Mouse (Mus musculus) spleen, adult 2 months (tissue): ENCODE data around the gene Gprin3. TPM values are rescaled to one million over a fixed set of nuclear protein-coding genes. Genes with fewer than 3 reads are reported as not detected.

Experiments used
- DNase-seq, 2 experiments: peaks; one replicate each; pipeline versions ENCODE4 v3.0.0 to v3.0.0-alpha.2; 2012 to 2021; ENCODE audit warnings: low spot score in 2 of 2, low read depth in 1 of 2
- H3K27ac ChIP-seq: fragments of 200-500 bp; 2 replicates; pipeline ENCODE4 v1.5.1; 2012; ENCODE audit warnings: low read length, inconsistent platforms; ENCODE audit not compliant: insufficient read depth
- H3K27me3 ChIP-seq: fragments of 200-500 bp; 2 replicates; pipeline ENCODE4 v1.6.1; 2012; ENCODE audit warnings: mild to moderate bottlenecking, moderate library complexity, low read length, inconsistent platforms; ENCODE audit not compliant: control insufficient read depth, insufficient read depth
- H3K36me3 ChIP-seq: fragments of 200-500 bp; 2 replicates; pipeline ENCODE4 v1.6.1; 2012; ENCODE audit warnings: mild to moderate bottlenecking, low read length, inconsistent platforms; ENCODE audit not compliant: control insufficient read depth, insufficient read depth
- H3K4me1 ChIP-seq: fragments of 200-500 bp; 2 replicates; pipeline ENCODE4 v1.6.1; 2011; ENCODE audit warnings: inconsistent platforms; ENCODE audit not compliant: control insufficient read depth, insufficient read depth, insufficient read length
- H3K4me3 ChIP-seq: fragments of 200-500 bp; 2 replicates; pipeline ENCODE4 v1.5.1; 2011; ENCODE audit warnings: mild to moderate bottlenecking, inconsistent platforms; ENCODE audit not compliant: insufficient read depth, insufficient read length; ENCODE audit errors: extremely low read depth
- CTCF ChIP-seq: fragments of 200-500 bp; IDR thresholded peaks from 2 replicates; pipeline ENCODE4 v1.5.1; 2011; ENCODE audit warnings: mild to moderate bottlenecking, inconsistent platforms; ENCODE audit not compliant: insufficient read depth, insufficient read length, insufficient replicate concordance; ENCODE audit errors: extremely low read depth
- POLR2A ChIP-seq: fragments of 200-500 bp; IDR thresholded peaks from 2 replicates; pipeline ENCODE4 v1.6.1; 2011; ENCODE audit warnings: low read depth, low read length, inconsistent platforms
- WGBS: fragments of 180-500 bp; shearing (Covaris S2); methylation state at CpG from one replicate; pipeline ENCODE4 v1.1.7; 2018; 5-methylcytosine and 5-hydroxymethylcytosine counted together
- polyA plus RNA-seq: library from polyadenylated mRNA; depleted of rRNA; stranded (reverse); fragments of >200 nt; gene quantifications from 2 replicates; pipeline ENCODE4 v1.2.3, GENCODE M21; 2012; rRNA removed

Gene Gprin3
- 0.38 and 0.50 TPM in 2 replicates for polyA plus RNA-seq

- Histone ChIP-seq H3K4me1 (peaks cover 7% of the 10 kb centered on the region; the same call in 1 of the 2 replicates), H3K4me3 (peak within 1 kb of the TSS; percentile 53), H3K27me3 (no peaks in the 10 kb centered on the region), H3K36me3 (no peaks in the 10 kb centered on the region), H3K27ac (0 out of 2 replicates have a peak within 1 kb of the TSS, but pooled peaks have one; percentile 18)
- DNase-seq: peak; percentile 23 to 47
- TF ChIP-seq CTCF (no peak), POLR2A (no peak; the same call in 1 of the 2 replicates)
- 5% methylated on average over 34 of the region's 34 CpGs for WGBS
Measured at GRCm38 (mm10) chr6:59425824-59426533, at the start of gene Gprin3. Gprin3 (minus strand) TSS chr6:59426294.

- H3K4me3 ChIP-seq: no peak overlapping the region
- H3K27me3 ChIP-seq: no peaks in the 10 kb centered on the region
- no peak for TF ChIP-seq CTCF
- TF ChIP-seq POLR2A: no peak
- no peak for DNase-seq
- H3K27ac ChIP-seq: no peak overlapping the region
- H3K4me1 ChIP-seq: no peaks in the 10 kb centered on the region
- H3K36me3 ChIP-seq: no peaks in the 10 kb centered on the region
Measured at GRCm38 (mm10) chr6:59458861-59459260, 32.8 kb upstream of the Gprin3 start.

DNA sequence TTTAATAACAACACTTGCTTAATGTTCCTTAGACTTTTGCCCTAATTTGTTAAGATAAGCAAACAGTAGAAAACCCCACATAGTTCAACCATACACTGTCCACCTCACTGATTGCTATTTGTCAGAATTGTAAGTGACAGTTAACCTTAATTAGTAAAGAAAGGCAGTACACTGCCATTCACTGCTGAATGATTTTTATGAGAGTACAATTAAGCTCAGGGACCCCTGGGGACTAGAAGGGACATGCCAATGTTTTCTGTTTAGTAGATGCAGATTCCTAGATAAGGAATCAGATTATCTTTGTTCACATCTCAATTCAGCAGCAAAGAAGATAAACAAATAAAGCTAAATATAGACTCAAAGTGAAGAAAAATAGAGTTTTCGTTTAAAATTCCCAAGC lies 30.0 kb upstream of the Gprin3 start:
- Histone ChIP-seq H3K36me3 (no peaks in the 10 kb centered on the region), H3K4me3 (no peak overlapping the region), H3K27ac (no peak overlapping the region), H3K4me1 (no peaks in the 10 kb centered on the region), H3K27me3 (no peaks in the 10 kb centered on the region)
- TF ChIP-seq POLR2A (no peak), CTCF (no peak)
- no peak for DNase-seq
- 81% methylated on average over 1 of the region's 1 CpGs for WGBS

DNA sequence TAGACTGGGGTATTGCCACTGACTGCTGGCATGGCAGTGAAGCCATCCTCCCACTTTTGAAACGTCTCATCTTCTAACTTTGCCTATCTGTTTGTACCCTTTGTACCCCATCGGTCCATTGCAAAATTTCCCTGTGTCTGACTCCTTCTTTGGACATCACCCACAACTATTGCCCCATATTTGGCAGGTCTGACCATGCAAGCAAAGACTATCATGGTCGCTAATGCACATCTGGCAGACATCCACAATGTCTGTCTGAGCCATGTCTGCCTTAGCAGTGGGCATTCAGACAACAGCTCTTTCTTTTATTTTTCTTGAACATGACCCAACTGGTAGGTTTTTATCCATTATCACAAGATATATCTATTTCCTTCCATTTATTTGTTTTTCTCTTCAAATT lies 25.3 kb upstream of the Gprin3 start:
- 78% methylated on average over 3 of the region's 3 CpGs for WGBS
- H3K27me3 ChIP-seq: no peaks in the 10 kb centered on the region
- no peak for DNase-seq
- no peak for TF ChIP-seq CTCF
- no peak for TF ChIP-seq POLR2A
- no peaks in the 10 kb centered on the region for H3K36me3 ChIP-seq
- H3K4me3 ChIP-seq: no peak overlapping the region
- H3K27ac ChIP-seq: no peak overlapping the region
- no peaks in the 10 kb centered on the region for H3K4me1 ChIP-seq

- DNase-seq: no peak
- H3K36me3 ChIP-seq: no peaks in the 10 kb centered on the region
- H3K4me1 ChIP-seq: no peaks in the 10 kb centered on the region
- no peak overlapping the region for H3K4me3 ChIP-seq
- no peak overlapping the region for H3K27ac ChIP-seq
- 70% methylated on average over 3 of the region's 3 CpGs for WGBS
- no peak for TF ChIP-seq POLR2A
- no peak for TF ChIP-seq CTCF
- H3K27me3 ChIP-seq: no peaks in the 10 kb centered on the region
Measured at GRCm38 (mm10) chr6:59445101-59445503, 19.0 kb upstream of the Gprin3 start.

DNA sequence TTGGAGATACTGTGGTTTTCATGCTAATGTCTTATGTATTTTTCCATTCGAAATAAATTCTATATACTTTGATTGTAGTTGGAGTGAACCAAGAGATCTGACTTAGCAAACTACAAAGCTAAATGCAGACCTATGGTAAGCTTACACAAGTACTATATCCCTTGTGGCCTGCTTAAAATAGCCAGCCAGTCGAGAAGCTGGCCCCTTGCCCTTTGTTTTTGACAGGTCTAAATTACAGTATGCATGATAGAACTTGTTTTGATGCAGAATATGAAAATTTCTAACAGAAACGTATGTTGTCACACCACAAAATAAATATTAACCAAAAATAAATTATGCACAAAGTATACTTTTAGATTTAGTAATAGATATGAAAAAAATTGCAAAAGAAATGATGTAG lies 9.8 kb upstream of the Gprin3 start:
- no peaks in the 10 kb centered on the region for H3K4me1 ChIP-seq
- TF ChIP-seq CTCF: no peak
- no peak for TF ChIP-seq POLR2A
- no peak for DNase-seq
- no peak overlapping the region for H3K4me3 ChIP-seq
- H3K27me3 ChIP-seq: no peaks in the 10 kb centered on the region
- no peaks in the 10 kb centered on the region for H3K36me3 ChIP-seq
- 57% methylated on average over 3 of the region's 3 CpGs for WGBS
- H3K27ac ChIP-seq: no peak overlapping the region

DNA sequence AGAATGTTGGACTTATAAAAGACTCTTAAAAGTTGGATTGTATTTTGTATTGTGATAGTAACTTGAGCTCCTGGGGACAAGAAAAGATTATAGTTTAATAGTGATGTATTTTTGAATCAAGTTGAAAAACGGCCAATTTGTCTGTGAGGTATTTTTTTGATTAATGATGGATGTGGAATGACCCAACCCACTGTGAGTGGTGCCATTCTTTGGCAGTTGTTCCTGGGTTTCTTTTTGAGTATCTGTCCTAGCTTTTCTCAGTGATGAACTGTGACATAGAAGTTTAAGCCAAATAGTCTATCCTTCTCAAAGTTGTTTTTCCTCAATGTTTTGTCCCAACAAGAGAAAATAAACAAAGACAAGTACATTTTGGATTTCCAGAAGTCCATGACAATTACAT lies 7.0 kb upstream of the Gprin3 start:
- Histone ChIP-seq H3K27me3 (no peaks in the 10 kb centered on the region), H3K36me3 (no peaks in the 10 kb centered on the region), H3K27ac (no peak overlapping the region), H3K4me1 (no peaks in the 10 kb centered on the region), H3K4me3 (no peak overlapping the region)
- no peak for DNase-seq
- WGBS: 76% methylated on average over 1 of the region's 1 CpGs
- TF ChIP-seq CTCF (no peak), POLR2A (no peak)

DNA sequence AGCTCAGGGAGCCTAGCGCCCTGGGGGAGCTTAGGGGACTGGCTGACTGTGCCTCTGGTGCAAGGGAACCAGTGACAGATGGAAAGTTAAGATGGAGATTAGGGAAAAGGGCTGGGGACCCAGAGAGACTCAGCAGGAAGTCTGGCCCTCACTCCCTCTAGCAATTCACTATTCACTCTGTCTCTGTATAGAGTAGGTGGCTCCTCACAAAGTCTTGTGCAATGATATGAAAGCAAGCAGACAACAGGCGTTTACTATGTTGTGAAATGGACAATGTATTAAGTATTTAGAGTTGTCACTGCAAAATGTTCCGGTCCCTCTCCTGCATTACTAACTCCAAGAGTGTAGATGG lies 416 bp upstream of the Gprin3 start:
- H3K4me3 ChIP-seq: peak overlapping the region; percentile 53; the same call in 1 of the 2 replicates
- peaks cover 7% of the 10 kb centered on the region; the same call in 1 of the 2 replicates for H3K4me1 ChIP-seq
- 0 out of 2 replicates have a peak overlapping the region, but pooled peaks have one; percentile 18 for H3K27ac ChIP-seq
- no peaks in the 10 kb centered on the region for H3K36me3 ChIP-seq
- WGBS: 56% methylated on average over 3 of the region's 3 CpGs
- TF ChIP-seq CTCF (no peak), POLR2A (no peak)
- H3K27me3 ChIP-seq: no peaks in the 10 kb centered on the region
- DNase-seq: no peak
